Mouse (Mus musculus): ENCODE data around the gene Fam222a.

Gene Fam222a

DNA sequence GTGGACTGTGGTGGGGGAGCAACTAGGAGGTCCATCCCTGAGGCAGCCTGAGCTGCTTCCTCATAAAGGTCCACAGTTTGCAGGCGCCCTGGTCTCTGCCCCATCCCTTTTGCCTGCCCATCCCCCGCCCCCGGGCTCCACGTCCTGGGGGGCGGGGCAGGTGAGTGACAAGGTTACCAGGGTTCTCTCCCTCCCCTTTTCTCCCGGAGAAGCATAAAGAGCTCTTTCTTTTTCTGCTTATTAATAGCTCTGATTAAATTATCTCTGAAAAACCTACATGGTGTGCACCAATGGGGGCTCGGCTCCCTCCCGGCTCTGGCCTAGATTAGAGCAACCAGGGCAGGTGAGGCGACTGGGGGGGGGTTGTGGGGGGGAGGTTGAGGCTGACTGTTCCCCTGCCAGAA is 7.3 kb upstream of the Fam222a start:
- no peak for DNase-seq (ENCODE audit: low spot score)

DNA sequence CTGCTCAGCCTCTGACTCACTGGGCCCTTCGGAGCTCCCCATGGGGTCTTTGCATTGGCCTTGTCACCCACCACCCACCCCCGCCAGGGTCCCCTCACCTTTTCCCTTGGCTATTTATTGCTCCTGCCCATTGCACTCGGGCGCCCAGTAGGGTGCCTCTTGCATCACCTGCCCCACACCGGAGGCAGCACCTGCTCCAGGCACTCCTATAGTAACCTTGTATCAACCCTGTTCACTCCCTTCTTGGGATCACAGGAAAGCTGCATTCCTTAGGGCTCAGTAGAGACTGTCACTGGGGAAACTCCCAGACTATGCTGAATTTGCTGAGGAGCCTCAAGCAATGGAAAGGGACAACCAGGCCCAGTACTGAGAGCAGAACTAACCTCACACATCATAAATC is 6.9 kb upstream of the Fam222a start:
- no peak for DNase-seq (ENCODE audit: low spot score)

DNA sequence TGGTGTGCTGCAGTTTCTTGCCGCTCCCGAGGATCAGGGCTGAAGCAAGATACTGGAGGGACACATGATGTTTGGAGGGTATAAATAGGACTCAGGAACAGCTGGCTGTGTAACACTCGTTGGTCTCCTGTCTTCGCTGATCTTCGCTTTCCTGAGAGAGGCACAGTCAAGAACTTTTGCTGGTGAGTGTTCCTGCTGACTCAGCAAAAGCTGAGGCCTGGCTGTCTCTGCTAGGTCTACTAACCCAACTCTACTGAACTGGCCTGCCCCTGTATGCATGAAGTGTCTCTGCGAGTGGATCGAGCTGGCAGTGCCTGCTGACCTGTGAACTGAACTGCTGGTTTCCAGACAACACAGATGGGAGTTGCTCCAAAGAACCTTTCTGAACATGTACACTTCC is 3.8 kb upstream of the Fam222a start:
- no peak for DNase-seq (ENCODE audit: low spot score)

DNA sequence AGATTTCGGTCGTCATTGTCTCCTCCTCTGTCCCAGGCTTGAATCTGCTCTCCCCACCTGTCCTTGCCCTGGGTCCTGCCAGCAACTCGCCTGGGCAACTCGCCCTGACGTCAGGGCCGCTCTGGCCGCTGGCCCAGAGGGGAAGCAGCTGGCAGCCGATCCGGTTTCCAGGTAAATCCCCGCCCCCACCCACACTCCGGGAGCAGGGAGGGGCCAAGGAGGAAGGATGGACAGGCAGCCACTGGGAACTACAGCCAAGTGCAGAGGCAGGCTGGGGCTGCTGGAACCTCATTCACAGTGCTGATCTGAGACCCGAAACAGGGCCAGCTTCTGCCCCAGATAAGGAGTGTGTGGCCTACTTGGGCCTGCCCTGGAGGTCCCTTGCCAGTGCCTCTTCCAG is 2.5 kb upstream of the Fam222a start:
- DNase-seq (ENCODE audit: low spot score), result peak; percentile 74

DNA sequence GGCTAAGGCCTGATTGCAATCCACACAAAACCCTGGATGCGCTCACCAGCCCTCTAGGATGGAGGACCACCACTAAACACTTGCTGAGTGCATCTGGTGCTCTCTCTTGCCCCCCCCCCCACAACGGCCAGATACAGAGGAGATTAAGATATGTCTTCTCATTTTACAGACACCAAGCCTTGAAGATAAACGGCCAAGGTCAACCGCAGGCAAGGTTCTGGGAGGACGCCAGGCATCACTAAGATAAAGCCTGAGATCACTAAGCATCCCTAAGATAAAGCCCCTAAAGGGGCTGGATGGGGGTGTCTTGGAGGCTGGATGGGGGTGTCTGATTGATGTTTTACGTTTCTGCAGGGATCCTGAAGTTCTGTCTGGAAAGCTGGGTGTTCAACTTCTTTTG is 2.1 kb upstream of the Fam222a start:
- no peak for DNase-seq (ENCODE audit: low spot score)

DNA sequence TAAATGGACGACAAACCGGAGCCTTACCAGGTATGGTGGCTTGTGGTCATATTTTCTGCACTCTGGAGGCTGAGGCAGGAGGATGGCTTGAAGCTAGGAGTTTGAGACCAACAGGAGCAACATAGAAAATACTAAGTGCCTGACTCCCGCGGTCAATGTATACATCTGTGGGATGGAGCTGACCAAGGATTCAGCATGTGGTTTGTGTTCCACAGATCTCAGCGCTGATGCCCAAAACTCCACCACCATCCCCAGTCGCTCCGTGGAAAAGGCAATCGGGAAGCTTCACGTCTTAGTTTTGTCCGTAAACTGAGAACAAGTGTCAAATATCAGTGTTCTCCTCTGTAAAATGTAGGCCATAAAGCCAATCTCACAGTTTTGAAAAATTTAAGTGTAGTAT is 1.4 kb upstream of the Fam222a start:
- DNase-seq (ENCODE audit: low spot score), result no peak

DNA sequence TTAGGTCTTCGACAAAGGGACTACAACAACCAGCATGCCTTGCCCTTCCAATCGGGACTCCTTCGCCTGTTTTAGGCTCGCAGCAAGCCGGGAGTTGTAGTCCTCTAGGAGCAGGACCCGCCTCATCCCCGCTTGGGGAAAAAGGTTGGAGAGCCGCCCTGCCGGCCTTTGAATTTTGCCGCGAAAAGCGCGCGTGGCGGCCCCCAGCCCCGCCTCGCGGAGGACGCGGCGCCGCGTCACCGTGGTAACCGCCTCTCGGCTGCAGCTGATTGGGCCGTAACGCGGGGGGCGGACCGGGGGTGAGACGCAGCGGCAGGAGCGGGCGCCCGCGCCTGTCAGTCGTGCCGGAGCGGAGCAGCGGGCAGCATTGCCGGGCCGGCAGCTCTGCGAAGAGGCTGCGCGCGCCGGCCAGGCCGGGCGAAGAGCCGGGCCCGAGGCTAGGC is 720 bp upstream of the Fam222a start:
- DNase-seq (ENCODE audit: low spot score), result peak; percentile 97

DNA sequence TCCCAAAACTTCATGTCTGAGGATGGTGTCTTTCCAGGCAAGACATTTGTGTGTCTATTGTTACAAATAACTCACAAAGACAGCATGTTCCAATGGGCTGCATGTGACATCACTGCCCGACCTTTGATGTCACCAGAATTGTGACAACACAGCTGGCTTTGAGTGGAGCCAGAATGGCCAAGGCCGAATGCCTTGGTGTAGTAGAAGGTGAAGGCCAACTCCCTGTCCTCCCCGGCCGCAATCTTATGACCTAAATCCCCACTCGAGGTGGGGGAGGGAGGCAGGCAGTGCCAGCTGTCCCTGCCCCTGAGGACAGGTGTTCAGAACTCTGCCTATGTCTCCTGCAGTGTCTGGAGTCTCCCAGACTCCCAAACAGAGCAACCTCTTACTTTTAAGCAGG is 1.0 kb downstream of the Fam222a start:
- DNase-seq (ENCODE audit: low spot score), result no peak

DNA sequence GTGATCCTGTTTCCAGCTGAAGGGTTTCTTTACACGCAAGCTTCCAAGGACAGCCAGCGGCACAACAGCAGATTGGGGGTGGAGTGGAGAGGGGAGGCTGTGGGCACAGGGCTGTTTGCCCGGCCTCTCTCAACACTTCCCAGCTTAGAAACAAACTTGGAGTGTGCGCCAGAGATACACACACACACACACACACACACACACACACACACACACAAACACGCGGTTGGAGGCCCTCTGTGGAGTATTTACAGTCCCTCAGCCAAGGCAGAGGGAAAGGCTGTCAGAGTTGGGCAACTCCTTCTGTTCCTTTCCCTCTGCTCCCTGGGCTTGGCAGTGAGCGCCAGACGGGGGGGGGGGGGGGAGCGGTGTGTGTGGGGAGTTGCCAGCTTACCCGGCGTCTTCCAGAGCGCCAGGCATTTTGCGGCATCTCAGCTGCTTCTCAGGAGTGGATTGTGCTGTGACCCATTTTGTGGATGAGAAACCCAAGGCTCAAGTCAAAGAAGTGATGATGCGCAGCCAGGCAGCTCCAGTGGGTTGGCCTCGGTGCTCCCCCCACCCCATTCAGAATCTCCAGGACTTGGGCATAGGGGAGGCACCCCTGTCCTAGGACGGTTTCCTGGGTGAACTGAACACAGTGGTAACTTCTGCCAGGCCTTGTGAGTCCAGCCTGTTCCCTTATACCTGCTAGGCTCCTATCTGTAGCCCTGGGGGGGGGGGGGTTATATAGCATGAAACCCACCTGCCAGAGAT is 2.3 kb downstream of the Fam222a start:
- peak; percentile 60 for DNase-seq (ENCODE audit: low spot score)

DNA sequence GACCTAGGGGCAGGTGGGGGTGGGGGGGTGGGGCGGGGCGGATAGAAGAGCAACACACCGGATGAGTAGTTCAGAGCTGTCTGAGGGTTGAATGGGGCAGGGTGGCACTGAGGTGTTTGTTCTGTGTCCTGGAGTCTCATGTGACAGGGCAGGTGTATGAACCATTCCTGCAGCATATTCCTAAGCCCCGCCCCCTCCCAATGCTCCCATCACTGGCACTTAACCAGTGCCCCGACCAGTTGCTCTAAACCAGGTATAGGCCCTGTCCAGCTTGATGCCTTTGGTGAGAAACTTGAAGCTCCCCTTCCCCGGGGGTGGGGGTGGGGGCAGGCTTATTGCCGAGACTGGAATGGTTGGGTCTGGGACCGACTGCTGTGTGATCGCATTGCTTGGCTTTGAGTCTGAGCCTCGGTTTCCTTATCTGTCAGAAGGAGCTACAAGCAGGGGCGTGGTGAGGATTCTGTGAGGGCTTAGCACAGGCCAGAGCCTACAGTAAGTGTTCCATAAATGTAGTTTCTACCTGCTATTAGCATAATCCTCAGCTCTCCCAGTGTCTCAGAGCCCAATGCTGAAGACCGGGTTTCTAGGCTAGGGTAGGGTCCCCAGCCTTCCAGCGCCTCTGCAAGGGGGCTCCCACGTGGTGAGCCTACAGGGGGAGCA is 3.1 kb downstream of the Fam222a start:
- no peak for DNase-seq (ENCODE audit: low spot score)

DNA sequence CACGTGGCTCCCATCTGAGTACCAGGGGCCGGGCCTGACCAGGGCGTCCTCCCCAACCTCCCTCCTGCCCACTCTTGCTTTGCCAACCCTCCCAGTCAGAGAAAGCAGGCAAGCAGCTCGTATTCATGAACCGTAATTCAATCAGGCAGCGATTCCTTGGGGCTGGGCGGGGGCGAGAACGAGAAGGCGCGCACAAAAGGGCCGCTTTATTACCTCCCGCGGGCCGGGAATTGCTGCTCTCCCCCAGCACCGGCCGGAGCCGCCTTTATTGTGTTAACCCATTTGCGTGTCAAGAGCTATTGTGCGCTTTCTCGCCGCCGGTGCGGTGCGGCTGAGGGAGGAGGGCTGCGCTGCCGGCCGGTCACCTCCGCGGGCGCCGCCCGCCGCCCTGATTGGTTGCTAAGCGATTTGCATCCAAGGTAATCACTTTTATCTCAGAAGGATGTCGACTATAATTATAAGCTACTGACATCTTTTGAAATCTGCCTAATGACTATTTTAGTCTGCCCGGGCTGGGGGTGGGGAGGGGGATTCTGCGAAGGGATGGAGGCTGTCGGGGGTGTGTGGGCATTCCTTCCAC is 3.7 kb downstream of the Fam222a start:
- DNase-seq (ENCODE audit: low spot score), result no peak

DNA sequence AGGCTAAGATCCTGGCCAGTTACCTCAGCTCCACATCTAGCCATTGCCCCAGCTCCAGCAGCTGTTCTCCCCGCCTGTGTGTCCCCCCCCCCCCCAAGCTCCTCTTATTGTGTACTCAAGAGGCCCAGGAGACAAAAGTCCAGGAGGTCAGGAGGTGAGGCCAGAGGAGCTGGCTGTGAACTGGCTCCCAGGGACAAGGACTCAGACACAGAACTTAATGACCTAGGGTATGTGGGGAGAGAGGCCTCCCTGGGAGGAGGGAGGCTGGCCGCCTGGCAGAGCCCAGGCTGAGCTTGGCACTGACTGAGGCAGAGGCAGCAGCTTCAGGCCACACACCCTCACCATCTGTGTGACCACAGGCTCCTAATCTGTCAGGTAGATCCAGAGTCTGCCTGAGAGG is 5.2 kb downstream of the Fam222a start:
- no peak for DNase-seq (ENCODE audit: low spot score)

DNA sequence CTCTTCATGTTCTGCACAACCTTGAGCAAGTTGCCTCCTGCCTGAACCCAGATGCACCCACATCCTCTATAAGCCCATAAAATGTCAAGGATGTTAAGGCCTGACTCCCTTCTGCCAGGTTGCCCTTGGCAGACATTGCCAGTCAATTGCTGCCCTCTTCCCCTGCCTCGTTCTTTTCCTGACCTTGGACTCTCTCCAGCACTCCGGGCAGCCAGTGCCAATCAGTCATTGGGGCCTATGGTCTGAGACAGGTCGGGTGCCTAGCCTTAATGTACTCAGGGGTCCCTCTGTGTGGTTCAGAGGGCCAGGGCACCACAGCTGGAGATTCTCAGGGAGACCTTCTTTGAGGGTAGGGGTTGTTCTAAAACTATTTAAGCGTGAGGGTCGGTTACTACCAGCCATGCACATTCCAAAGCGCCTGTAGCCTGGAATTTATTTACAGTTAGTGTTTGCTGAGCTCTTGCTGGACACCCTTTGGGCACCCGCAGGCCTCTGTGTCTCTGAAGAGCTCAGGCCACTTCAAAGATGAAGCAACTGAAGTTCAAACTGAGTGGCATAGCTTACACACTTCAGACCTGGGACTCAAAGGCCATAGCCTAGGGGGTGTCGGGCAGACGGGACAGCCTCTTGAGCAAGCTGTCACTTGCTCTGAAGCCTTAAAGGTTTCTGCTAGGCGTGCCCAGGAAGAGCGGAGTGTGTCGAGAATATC is 6.3 kb downstream of the Fam222a start:
- DNase-seq (ENCODE audit: low spot score), result no peak

DNA sequence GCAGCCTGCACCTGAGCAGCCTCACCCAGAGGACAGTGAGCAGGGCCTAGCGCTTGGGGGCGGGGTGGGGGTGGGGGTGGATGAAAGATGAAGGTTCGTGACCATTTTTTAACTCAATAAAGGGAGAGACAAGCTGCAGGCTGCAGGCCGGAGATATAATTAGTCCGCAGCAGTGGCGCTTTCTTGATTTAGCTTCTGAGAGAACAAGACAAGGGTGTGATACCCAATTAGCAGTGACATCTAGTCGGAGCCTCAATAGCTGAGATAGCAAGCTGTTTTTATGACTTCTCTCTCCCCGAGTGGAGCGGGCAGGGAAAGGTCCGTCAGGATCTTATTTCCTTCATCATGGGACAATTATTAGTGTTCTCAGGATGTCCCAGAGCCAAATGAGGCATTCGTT is 7.2 kb downstream of the Fam222a start:
- no peak for DNase-seq (ENCODE audit: low spot score)

DNA sequence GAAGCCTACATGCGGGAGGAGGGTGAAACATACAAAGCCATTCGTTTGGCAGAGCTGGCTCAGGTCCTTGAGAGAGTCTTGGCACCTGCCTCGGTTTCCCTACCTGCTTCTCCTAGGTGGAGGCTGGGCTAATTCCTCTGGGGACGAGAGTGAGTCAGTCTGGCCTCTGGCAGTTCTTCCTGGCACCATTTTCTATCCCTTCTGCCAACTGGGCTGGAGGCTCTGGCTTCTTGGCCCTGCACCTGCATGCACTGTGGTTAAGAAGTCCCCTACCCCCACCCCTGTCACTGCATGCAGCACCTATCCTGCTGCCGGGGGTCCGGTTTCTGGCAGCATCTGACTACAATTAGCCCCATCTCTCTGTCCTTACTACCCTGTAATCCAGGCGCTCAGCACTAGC is 7.7 kb downstream of the Fam222a start:
- DNase-seq (ENCODE audit: low spot score), result no peak

DNA sequence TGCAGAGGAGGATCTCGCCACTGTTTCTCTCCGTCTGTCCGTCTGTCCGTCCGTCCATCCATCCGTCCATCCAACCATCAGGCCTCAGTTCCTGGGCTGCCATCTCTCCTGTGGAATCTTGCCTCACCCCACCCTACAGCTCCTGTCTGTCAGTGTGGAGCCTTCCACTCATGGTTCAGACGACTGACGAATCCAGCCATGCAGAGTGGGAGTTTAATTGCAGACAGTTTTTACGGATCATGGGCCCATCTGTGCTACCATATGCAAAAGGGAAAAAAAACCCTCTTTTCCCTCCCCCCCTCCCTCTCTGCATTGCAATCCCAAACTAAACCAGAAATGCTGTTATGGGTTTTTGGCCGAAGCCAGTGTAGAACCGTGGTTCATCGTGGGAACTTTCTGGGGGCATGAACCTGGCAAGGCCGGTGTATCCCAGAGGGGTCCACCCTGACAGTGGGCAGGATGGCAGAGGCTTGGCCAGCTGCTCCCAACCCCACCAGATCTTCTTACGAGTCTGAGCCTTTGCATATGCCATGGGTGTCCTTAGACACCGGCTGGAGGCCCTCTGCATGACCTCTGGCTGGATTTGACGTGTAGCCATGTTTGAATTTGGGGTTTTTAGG is 8.3 kb downstream of the Fam222a start:
- no peak for DNase-seq (ENCODE audit: low spot score)

DNA sequence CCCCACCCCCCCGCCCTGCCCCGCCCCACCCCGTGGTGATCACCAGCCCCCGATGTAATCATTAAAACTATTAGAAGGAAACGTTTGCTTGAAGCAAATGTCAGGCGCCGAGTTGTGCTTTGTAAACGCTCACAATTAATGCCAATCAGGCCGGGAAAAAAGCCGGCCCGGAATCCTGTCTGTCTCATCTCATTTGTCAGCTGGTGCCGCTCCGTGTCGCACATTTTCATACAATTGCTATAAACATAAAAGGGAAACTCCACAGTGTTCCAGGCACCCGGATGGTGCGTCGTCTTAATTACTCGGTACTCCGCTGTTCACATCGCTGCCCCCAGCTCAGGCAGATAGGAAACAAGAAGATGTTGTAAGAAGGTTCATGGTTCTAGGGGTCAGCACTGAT is 10.5 kb downstream of the Fam222a start:
- no peak for DNase-seq (ENCODE audit: low spot score)

DNA sequence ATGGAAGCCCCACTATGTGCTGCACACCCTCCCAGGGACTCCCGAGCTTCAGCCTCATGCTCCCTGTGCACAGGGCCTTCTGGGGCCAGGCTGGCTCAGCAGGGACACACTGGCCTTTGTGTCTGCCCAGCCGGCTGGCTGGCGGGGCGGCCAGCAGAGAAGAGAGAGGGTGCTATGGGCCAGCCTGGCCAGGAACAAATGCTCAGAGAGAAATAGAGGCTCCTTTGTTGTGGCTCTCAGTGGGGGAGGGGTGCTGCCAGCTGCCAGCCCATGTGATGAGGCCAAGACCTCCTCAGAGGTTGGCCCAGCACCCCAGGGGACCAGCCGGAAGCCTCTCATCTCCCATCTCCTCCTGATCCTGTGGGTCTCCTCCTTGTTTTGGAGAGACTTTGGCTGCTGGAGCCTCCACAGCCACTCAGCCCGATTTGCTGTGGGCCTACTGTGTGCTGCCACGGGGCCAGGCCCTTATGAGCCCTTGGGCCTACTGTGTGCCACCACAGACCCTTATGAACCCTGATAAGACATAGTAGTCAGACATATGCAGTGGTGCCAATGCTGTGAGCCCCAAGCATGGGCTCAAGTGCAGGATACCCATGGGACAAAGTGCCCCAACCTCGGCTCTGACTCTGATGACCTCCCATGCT is 12.0 kb downstream of the Fam222a start:
- DNase-seq (ENCODE audit: low spot score), result no peak

DNA sequence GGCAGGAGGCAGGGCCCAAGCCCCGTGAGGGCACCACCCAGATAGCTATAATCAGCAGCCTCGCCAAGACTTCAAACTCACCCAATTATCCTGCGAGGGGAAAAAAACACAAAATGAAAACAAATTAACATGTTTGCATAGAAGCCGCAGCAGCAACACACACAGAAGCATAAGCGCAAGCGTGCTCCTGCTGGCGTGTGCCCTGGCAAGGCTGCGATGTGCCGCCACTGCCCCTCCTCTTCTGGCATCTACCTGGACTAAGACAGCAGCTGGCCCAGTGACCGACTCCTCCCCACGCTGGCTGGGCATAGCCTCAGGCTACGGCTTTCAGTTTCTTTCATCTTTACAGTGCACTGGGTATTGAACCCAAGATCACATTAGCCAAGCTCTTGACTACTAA is 13.7 kb downstream of the Fam222a start:
- no peak for DNase-seq (ENCODE audit: low spot score)

DNA sequence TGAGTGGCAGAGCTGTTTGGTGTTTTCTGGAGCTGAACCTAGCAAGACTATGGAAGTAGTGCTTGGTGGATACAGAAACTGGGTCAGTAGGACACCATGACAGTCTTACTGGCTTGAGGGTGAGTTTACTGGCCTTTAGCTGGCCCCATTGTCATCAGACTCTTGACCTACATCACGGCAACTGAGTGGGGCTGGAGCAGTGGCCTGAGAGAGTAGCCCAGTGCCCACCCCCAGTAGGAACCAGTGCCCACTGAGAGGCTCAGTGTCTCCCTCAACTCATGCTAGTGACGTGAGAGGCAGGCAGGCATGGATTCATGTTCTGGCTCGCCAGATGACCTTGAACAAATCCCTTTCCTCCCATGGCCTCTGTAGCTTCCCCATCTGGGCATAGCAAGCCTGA is 15.2 kb downstream of the Fam222a start:
- DNase-seq (ENCODE audit: low spot score), result no peak

DNA sequence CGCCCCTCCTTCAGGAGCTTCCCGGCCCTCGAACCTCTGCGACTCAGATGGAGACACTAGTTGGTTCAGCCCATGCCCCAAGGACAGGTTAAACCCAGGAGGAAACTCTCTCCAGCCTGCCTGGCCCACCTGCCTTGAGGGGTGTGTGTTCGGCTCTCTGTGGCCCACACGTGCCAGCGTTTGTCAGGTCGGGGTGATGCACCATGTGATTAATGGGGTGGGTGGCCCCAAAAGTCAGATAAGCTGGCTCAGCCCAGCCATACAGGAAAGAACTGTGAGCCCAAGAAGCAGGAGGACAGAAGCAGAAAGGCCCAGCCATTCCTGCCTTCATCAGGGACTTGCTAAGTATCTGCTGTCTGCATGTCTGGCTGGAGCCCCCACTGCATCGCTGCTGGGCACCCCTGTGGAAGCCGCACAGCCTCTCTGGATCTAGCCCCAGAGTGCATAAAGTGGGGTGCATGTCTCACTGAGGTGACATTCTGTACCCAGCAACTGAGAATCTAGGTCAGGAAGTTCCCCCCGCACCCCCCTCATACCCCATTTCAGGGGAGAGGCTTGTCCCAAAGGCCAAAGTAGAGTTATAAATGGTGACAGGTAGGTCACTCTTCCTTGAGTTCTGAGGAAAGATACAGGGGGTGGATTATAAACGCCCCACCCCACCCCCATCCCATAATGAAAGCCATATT is 15.8 kb downstream of the Fam222a start:
- DNase-seq (ENCODE audit: low spot score), result no peak
